Mouse (Mus musculus): ENCODE data around the gene Scrn3.

DNA sequence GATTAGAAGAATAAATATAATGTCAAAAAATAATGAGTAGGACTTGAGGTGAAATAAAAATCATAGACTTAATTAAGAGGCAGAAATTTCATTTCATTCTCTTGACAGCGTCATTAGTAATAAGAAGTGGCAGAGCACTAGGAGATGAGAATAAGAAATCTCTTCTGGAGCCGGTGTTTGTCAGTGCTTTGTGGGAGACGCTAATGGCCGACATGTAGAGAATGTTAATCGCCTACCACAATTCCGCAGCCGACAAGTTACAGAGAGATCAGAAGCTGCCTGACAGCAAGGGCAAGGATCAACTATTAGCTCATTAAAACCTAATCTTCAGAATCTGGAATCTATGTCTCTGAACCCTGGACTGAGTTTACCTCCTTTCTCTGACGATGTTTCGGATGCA, 35.4 kb downstream of the Scrn3 start:
- TF ChIP-seq CTCF (IDR thresholded peaks at IDR 0.05; ENCODE audit: control insufficient read depth, insufficient read depth, insufficient replicate concordance, low read depth, low read length): no peak
- no peak for TF ChIP-seq POLR2A (IDR thresholded peaks at IDR 0.05; ENCODE audit: control insufficient read depth, low read depth, low read length)

Data from testis, adult 2 months (tissue).